Mouse (Mus musculus): ENCODE measurements around the gene Exoc2. TPM values are rescaled to one million over a fixed set of nuclear protein-coding genes. Genes with fewer than 3 reads are reported as not detected.

Exoc2 gene
- polyA plus RNA-seq, 1 experiment from 2014 or later, result 36.0 TPM

GRCm38 (mm10) chr13:30824903-30825302 lies 149.0 kb downstream of the Exoc2 start:
- no peaks in the 10 kb centered on the region for H3K36me3 ChIP-seq (ENCODE audit: control insufficient read depth, insufficient read depth, low read length)
- no peaks in the 10 kb centered on the region for H3K4me1 ChIP-seq (ENCODE audit: control insufficient read depth, insufficient read depth, low read length)
- H3K4me2 ChIP-seq (replicated peaks; ENCODE audit: low read depth, low read length), result no peak overlapping the region
- no peaks in the 10 kb centered on the region for H3K9me3 ChIP-seq (ENCODE audit: control insufficient read depth, low read depth, low read length)
- H3K27ac ChIP-seq (ENCODE audit: low read length), result no peak overlapping the region
- no peak overlapping the region for H3K9ac ChIP-seq (replicated peaks; ENCODE audit: low read depth, low read length)
- no peak overlapping the region for H3K4me3 ChIP-seq (ENCODE audit: low read depth, low read length)
- no peaks in the 10 kb centered on the region for H3K27me3 ChIP-seq (ENCODE audit: control insufficient read depth, insufficient read depth, low read length)
- 70% methylated on average over 3 of the region's 3 CpGs for WGBS
- no peak for ATAC-seq (ENCODE audit: insufficient number of reproducible peaks, insufficient read depth, low FRiP score, low read depth)

- 82% methylated on average over 7 of the region's 7 CpGs for WGBS
- no peak overlapping the region for H3K4me2 ChIP-seq (replicated peaks; ENCODE audit: low read depth, low read length)
- no peak overlapping the region for H3K4me3 ChIP-seq (ENCODE audit: low read depth, low read length)
- H3K9ac ChIP-seq (replicated peaks; ENCODE audit: low read depth, low read length), result no peak overlapping the region
- ATAC-seq (ENCODE audit: insufficient number of reproducible peaks, insufficient read depth, low FRiP score, low read depth), result no peak
- no peaks in the 10 kb centered on the region for H3K4me1 ChIP-seq (ENCODE audit: control insufficient read depth, insufficient read depth, low read length)
- H3K27me3 ChIP-seq (ENCODE audit: control insufficient read depth, insufficient read depth, low read length), result no peaks in the 10 kb centered on the region
- H3K9me3 ChIP-seq (ENCODE audit: control insufficient read depth, low read depth, low read length), result no peaks in the 10 kb centered on the region
- H3K36me3 ChIP-seq (ENCODE audit: control insufficient read depth, insufficient read depth, low read length), result peaks cover 9% of the 10 kb centered on the region
- no peak overlapping the region for H3K27ac ChIP-seq (ENCODE audit: low read length)
These were observed 153.3 kb downstream of the Exoc2 start for GRCm38 (mm10) chr13:30820555-30820954.

- Histone ChIP-seq H3K4me2 (replicated peaks; ENCODE audit: low read depth, low read length) (no peak overlapping the region), H3K9me3 (ENCODE audit: control insufficient read depth, low read depth, low read length) (no peaks in the 10 kb centered on the region), H3K9ac (replicated peaks; ENCODE audit: low read depth, low read length) (no peak overlapping the region), H3K4me1 (ENCODE audit: control insufficient read depth, insufficient read depth, low read length) (no peaks in the 10 kb centered on the region), H3K36me3 (ENCODE audit: control insufficient read depth, insufficient read depth, low read length) (peaks cover 9% of the 10 kb centered on the region), H3K27me3 (ENCODE audit: control insufficient read depth, insufficient read depth, low read length) (no peaks in the 10 kb centered on the region), H3K27ac (ENCODE audit: low read length) (no peak overlapping the region), H3K4me3 (ENCODE audit: low read depth, low read length) (no peak overlapping the region)
- ATAC-seq (ENCODE audit: insufficient number of reproducible peaks, insufficient read depth, low FRiP score, low read depth), result no peak
- 92% methylated on average over 2 of the region's 2 CpGs for WGBS
These were observed 154.0 kb downstream of the Exoc2 start for GRCm38 (mm10) chr13:30819891-30820290.

- H3K27ac ChIP-seq (ENCODE audit: low read length), result no peak overlapping the region
- WGBS, result 98% methylated on average over 5 of the region's 5 CpGs
- no peaks in the 10 kb centered on the region for H3K4me1 ChIP-seq (ENCODE audit: control insufficient read depth, insufficient read depth, low read length)
- H3K9ac ChIP-seq (replicated peaks; ENCODE audit: low read depth, low read length), result no peak overlapping the region
- H3K4me2 ChIP-seq (replicated peaks; ENCODE audit: low read depth, low read length), result no peak overlapping the region
- no peaks in the 10 kb centered on the region for H3K27me3 ChIP-seq (ENCODE audit: control insufficient read depth, insufficient read depth, low read length)
- ATAC-seq (ENCODE audit: insufficient number of reproducible peaks, insufficient read depth, low FRiP score, low read depth), result no peak
- H3K4me3 ChIP-seq (ENCODE audit: low read depth, low read length), result no peak overlapping the region
- H3K36me3 ChIP-seq (ENCODE audit: control insufficient read depth, insufficient read depth, low read length), result peaks cover 9% of the 10 kb centered on the region
- H3K9me3 ChIP-seq (ENCODE audit: control insufficient read depth, low read depth, low read length), result no peaks in the 10 kb centered on the region
These were observed 156.5 kb downstream of the Exoc2 start for GRCm38 (mm10) chr13:30817436-30817835.

- Histone ChIP-seq H3K4me2 (replicated peaks; ENCODE audit: low read depth, low read length) (no peak overlapping the region), H3K4me3 (ENCODE audit: low read depth, low read length) (no peak overlapping the region), H3K36me3 (ENCODE audit: control insufficient read depth, insufficient read depth, low read length) (peaks cover 9% of the 10 kb centered on the region), H3K27ac (ENCODE audit: low read length) (no peak overlapping the region), H3K27me3 (ENCODE audit: control insufficient read depth, insufficient read depth, low read length) (no peaks in the 10 kb centered on the region), H3K9ac (replicated peaks; ENCODE audit: low read depth, low read length) (no peak overlapping the region), H3K4me1 (ENCODE audit: control insufficient read depth, insufficient read depth, low read length) (no peaks in the 10 kb centered on the region), H3K9me3 (ENCODE audit: control insufficient read depth, low read depth, low read length) (no peaks in the 10 kb centered on the region)
- no peak for ATAC-seq (ENCODE audit: insufficient number of reproducible peaks, insufficient read depth, low FRiP score, low read depth)
- WGBS, result 90% methylated on average over 5 of the region's 5 CpGs
These were observed 159.6 kb downstream of the Exoc2 start for GRCm38 (mm10) chr13:30814256-30814655.

- Histone ChIP-seq H3K27ac (ENCODE audit: low read length) (no peak overlapping the region), H3K4me1 (ENCODE audit: control insufficient read depth, insufficient read depth, low read length) (no peaks in the 10 kb centered on the region), H3K4me2 (replicated peaks; ENCODE audit: low read depth, low read length) (no peak overlapping the region), H3K36me3 (ENCODE audit: control insufficient read depth, insufficient read depth, low read length) (peaks cover 5% of the 10 kb centered on the region; the same call in 1 of the 2 replicates), H3K9me3 (ENCODE audit: control insufficient read depth, low read depth, low read length) (no peaks in the 10 kb centered on the region), H3K27me3 (ENCODE audit: control insufficient read depth, insufficient read depth, low read length) (no peaks in the 10 kb centered on the region), H3K4me3 (ENCODE audit: low read depth, low read length) (no peak overlapping the region), H3K9ac (replicated peaks; ENCODE audit: low read depth, low read length) (no peak overlapping the region)
- no peak for ATAC-seq (ENCODE audit: insufficient number of reproducible peaks, insufficient read depth, low FRiP score, low read depth)
- 90% methylated on average over 5 of the region's 5 CpGs for WGBS
These were observed 160.4 kb downstream of the Exoc2 start for GRCm38 (mm10) chr13:30813464-30813863.

GRCm38 (mm10) chr13:30809240-30809639 lies 164.7 kb downstream of the Exoc2 start:
- H3K9me3 ChIP-seq (ENCODE audit: control insufficient read depth, low read depth, low read length), result no peaks in the 10 kb centered on the region
- no peak for ATAC-seq (ENCODE audit: insufficient number of reproducible peaks, insufficient read depth, low FRiP score, low read depth)
- no peak overlapping the region for H3K4me3 ChIP-seq (ENCODE audit: low read depth, low read length)
- H3K36me3 ChIP-seq (ENCODE audit: control insufficient read depth, insufficient read depth, low read length), result no peaks in the 10 kb centered on the region
- 89% methylated on average over 7 of the region's 7 CpGs for WGBS
- no peaks in the 10 kb centered on the region for H3K27me3 ChIP-seq (ENCODE audit: control insufficient read depth, insufficient read depth, low read length)
- H3K27ac ChIP-seq (ENCODE audit: low read length), result no peak overlapping the region
- no peak overlapping the region for H3K9ac ChIP-seq (replicated peaks; ENCODE audit: low read depth, low read length)
- no peak overlapping the region for H3K4me2 ChIP-seq (replicated peaks; ENCODE audit: low read depth, low read length)
- H3K4me1 ChIP-seq (ENCODE audit: control insufficient read depth, insufficient read depth, low read length), result no peaks in the 10 kb centered on the region

- ATAC-seq (ENCODE audit: insufficient number of reproducible peaks, insufficient read depth, low FRiP score, low read depth), result no peak
These were observed 171.4 kb downstream of the Exoc2 start for GRCm38 (mm10) chr13:30802336-30802955.

GRCm38 (mm10) chr13:30801886-30802285 lies 172.0 kb downstream of the Exoc2 start:
- Histone ChIP-seq H3K9me3 (ENCODE audit: control insufficient read depth, low read depth, low read length) (no peaks in the 10 kb centered on the region), H3K27ac (ENCODE audit: low read length) (no peak overlapping the region), H3K4me1 (ENCODE audit: control insufficient read depth, insufficient read depth, low read length) (no peaks in the 10 kb centered on the region), H3K27me3 (ENCODE audit: control insufficient read depth, insufficient read depth, low read length) (no peaks in the 10 kb centered on the region), H3K4me2 (replicated peaks; ENCODE audit: low read depth, low read length) (no peak overlapping the region), H3K4me3 (ENCODE audit: low read depth, low read length) (no peak overlapping the region), H3K36me3 (ENCODE audit: control insufficient read depth, insufficient read depth, low read length) (no peaks in the 10 kb centered on the region), H3K9ac (replicated peaks; ENCODE audit: low read depth, low read length) (no peak overlapping the region)
- no peak for ATAC-seq (ENCODE audit: insufficient number of reproducible peaks, insufficient read depth, low FRiP score, low read depth)
- WGBS, result 72% methylated on average over 4 of the region's 4 CpGs

More at GRCm38 (mm10) chr13:30802336-30802955, 171.4 kb downstream of the Exoc2 start:
- Histone ChIP-seq H3K9me3 (ENCODE audit: control insufficient read depth, low read depth, low read length) (no peaks in the 10 kb centered on the region), H3K4me2 (replicated peaks; ENCODE audit: low read depth, low read length) (no peak overlapping the region), H3K27me3 (ENCODE audit: control insufficient read depth, insufficient read depth, low read length) (no peaks in the 10 kb centered on the region), H3K27ac (ENCODE audit: low read length) (no peak overlapping the region), H3K4me1 (ENCODE audit: control insufficient read depth, insufficient read depth, low read length) (no peaks in the 10 kb centered on the region), H3K36me3 (ENCODE audit: control insufficient read depth, insufficient read depth, low read length) (no peaks in the 10 kb centered on the region), H3K4me3 (ENCODE audit: low read depth, low read length) (no peak overlapping the region), H3K9ac (replicated peaks; ENCODE audit: low read depth, low read length) (no peak overlapping the region)
- 91% methylated on average over 5 of the region's 5 CpGs for WGBS

Measured in stomach, embryonic 14.5 days (tissue).